Mouse (Mus musculus) G1E (cell line): ENCODE measurements around the gene Stx4a.

Experiments
- CTCF ChIP-seq: IDR thresholded peaks from 2 replicates; pipeline ENCODE4 v1.5.1; 2012; ENCODE audit warnings: low read depth, low read length, inconsistent platforms, mixed read lengths
- GATA2 ChIP-seq: IDR thresholded peaks from 2 replicates; pipeline ENCODE4 v1.6.1; 2012; ENCODE audit warnings: low read depth, low read length, inconsistent platforms, borderline replicate concordance

- TF ChIP-seq CTCF: no peak
- TF ChIP-seq GATA2: no peak
Observed at GRCm38 (mm10) chr7:127835550-127835949, 11.5 kb downstream of the Stx4a start.
